Mouse (Mus musculus): ENCODE results near the gene Gm28047. TPM values are rescaled to one million over a fixed set of nuclear protein-coding genes. Genes with fewer than 3 reads are reported as not detected.

The Gm28047 gene
- not detected for polyA plus RNA-seq (2014; fragmentation: Illumina TruSeq; extraction: RNeasy Lipid Tissue Mini Kit (QIAGEN cat#74804); ENCODE audit: insufficient read depth, low read depth, low replicate concordance)

GRCm38 (mm10) chr15:102624970-102625686 lies at the start of gene Gm28047, which contains the start of gene Atf7:
Gm28047 (minus strand) TSS chr15:102625067.
Atf7 (minus strand) TSS chr15:102625464.

GRCm38 (mm10) chr15:102672215-102673071 lies 47.6 kb upstream of the Gm28047 start, which contains the start of gene Atp5g2:
Atp5g2 (minus strand) TSS chr15:102672352.

GRCm38 (mm10) chr15:102524892-102525485 lies 99.9 kb downstream of the Gm28047 start, which contains the start of gene Npff:
Npff (minus strand) TSS chr15:102524942.

GRCm38 (mm10) chr15:102517976-102518858 lies 106.7 kb downstream of the Gm28047 start, which contains the start of gene Tarbp2:
Tarbp2 (plus strand) TSS chr15:102518192.

GRCm38 (mm10) chr15:102516728-102517404 lies 108.0 kb downstream of the Gm28047 start, which contains the start of gene Map3k12:
Map3k12 (minus strand) TSS chr15:102517064.

GRCm38 (mm10) chr15:102503447-102503846 lies 121.4 kb downstream of the Gm28047 start, which contains the start of gene Gm10337:
Gm10337 (plus strand) TSS chr15:102503722.

Other genes with a start within 250 kb of the Gm28047 start
- gene Sp1, start 218.9 kb downstream of the Gm28047 start, polyA plus RNA-seq (2014; fragmentation: Illumina TruSeq; extraction: RNeasy Lipid Tissue Mini Kit (QIAGEN cat#74804); ENCODE audit: insufficient read depth, low read depth, low replicate concordance): 12.7 TPM
- 9.2 TPM for gene Amhr2, start 179.7 kb downstream of the Gm28047 start, polyA plus RNA-seq (2014; fragmentation: Illumina TruSeq; extraction: RNeasy Lipid Tissue Mini Kit (QIAGEN cat#74804); ENCODE audit: insufficient read depth, low read depth, low replicate concordance)
- 139 TPM for gene Prr13, start 166.0 kb downstream of the Gm28047 start, polyA plus RNA-seq (2014; fragmentation: Illumina TruSeq; extraction: RNeasy Lipid Tissue Mini Kit (QIAGEN cat#74804); ENCODE audit: insufficient read depth, low read depth, low replicate concordance)
- 289 TPM for gene Pcbp2, start 154.5 kb downstream of the Gm28047 start, polyA plus RNA-seq (2014; fragmentation: Illumina TruSeq; extraction: RNeasy Lipid Tissue Mini Kit (QIAGEN cat#74804); ENCODE audit: insufficient read depth, low read depth, low replicate concordance)
- not detected for gene Gm10337, start 121.3 kb downstream of the Gm28047 start, polyA plus RNA-seq (2014; fragmentation: Illumina TruSeq; extraction: RNeasy Lipid Tissue Mini Kit (QIAGEN cat#74804); ENCODE audit: insufficient read depth, low read depth, low replicate concordance)
- gene Map3k12, start 108.0 kb downstream of the Gm28047 start, polyA plus RNA-seq (2014; fragmentation: Illumina TruSeq; extraction: RNeasy Lipid Tissue Mini Kit (QIAGEN cat#74804); ENCODE audit: insufficient read depth, low read depth, low replicate concordance): 3.0 TPM
- gene Tarbp2, start 106.9 kb downstream of the Gm28047 start, polyA plus RNA-seq (2014; fragmentation: Illumina TruSeq; extraction: RNeasy Lipid Tissue Mini Kit (QIAGEN cat#74804); ENCODE audit: insufficient read depth, low read depth, low replicate concordance): 23.7 TPM
- gene Npff, start 100.1 kb downstream of the Gm28047 start, polyA plus RNA-seq (2014; fragmentation: Illumina TruSeq; extraction: RNeasy Lipid Tissue Mini Kit (QIAGEN cat#74804); ENCODE audit: insufficient read depth, low read depth, low replicate concordance): 3.4 TPM
- 48.0 TPM for gene Atf7, start 397 bp upstream of the Gm28047 start, polyA plus RNA-seq (2014; fragmentation: Illumina TruSeq; extraction: RNeasy Lipid Tissue Mini Kit (QIAGEN cat#74804); ENCODE audit: insufficient read depth, low read depth, low replicate concordance)
- gene Atp5g2, start 47.3 kb upstream of the Gm28047 start, polyA plus RNA-seq (2014; fragmentation: Illumina TruSeq; extraction: RNeasy Lipid Tissue Mini Kit (QIAGEN cat#74804); ENCODE audit: insufficient read depth, low read depth, low replicate concordance): 300 TPM
- gene Calcoco1, start 97.1 kb upstream of the Gm28047 start, polyA plus RNA-seq (2014; fragmentation: Illumina TruSeq; extraction: RNeasy Lipid Tissue Mini Kit (QIAGEN cat#74804); ENCODE audit: insufficient read depth, low read depth, low replicate concordance): 44.1 TPM

All from lung, adult 10 weeks (tissue).